Mouse (Mus musculus): ENCODE measurements around the gene Adck1. TPM values are rescaled to one million over a fixed set of nuclear protein-coding genes. Genes with fewer than 3 reads are reported as not detected.

Gene Adck1
- polyA plus RNA-seq, 1 experiment from 2014 or later = 6.7 TPM

DNA sequence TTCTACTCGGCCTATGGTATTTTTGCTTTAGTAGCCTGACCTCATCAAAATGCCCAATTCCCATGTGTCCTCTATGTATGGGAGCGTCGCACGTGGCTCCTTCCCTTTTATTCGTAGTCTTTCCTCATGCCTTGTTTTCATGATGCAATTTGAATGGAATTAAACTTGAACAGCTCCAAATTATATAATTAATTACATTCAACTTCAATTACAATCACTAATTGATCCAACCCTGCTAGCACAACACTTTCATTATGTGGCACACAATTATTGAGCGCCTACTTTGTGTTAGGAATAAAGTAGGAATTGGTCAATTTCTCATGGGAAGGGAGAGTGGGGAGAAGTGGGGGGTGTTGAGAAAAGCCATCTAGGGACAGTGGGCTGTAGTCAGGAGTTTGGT, 113.4 kb downstream of the Adck1 start:
- H3K36me3 ChIP-seq (ENCODE audit: inconsistent target) = no peaks in the 10 kb centered on the region
- no peaks in the 10 kb centered on the region for H3K79me2 ChIP-seq (ENCODE audit: inconsistent target)
- H3K27ac ChIP-seq = no peak overlapping the region
- H3K4me3 ChIP-seq (ENCODE audit: inconsistent target) = no peak overlapping the region
- WGBS (ENCODE audit: missing documents) = 96% methylated on average over 6 of the region's 6 CpGs

DNA sequence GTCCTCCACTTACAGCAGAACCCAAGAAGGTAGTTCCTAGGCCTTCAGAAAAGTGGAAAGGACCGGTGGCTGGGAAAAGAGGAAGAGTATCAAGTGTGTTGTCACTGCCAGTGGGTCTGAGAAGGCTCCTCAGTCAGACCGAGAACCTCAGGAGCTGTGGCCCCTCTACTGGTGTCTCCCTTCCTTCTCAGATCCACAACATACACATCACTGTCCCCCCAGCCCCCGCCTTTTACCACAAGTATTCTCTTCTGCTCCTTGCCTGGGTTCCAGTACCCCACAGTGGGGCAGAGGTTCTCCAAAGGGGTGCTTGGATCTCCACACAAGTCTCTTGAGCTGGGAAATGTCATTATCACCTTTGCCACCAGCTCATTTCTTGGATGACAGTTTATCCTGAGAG, 115.5 kb downstream of the Adck1 start:
- no peaks in the 10 kb centered on the region for H3K79me2 ChIP-seq (ENCODE audit: inconsistent target)
- no peaks in the 10 kb centered on the region for H3K36me3 ChIP-seq (ENCODE audit: inconsistent target)
- 90% methylated on average over 2 of the region's 3 CpGs for WGBS (ENCODE audit: missing documents)
- H3K27ac ChIP-seq = no peak overlapping the region
- H3K4me3 ChIP-seq (ENCODE audit: inconsistent target) = no peak overlapping the region

DNA sequence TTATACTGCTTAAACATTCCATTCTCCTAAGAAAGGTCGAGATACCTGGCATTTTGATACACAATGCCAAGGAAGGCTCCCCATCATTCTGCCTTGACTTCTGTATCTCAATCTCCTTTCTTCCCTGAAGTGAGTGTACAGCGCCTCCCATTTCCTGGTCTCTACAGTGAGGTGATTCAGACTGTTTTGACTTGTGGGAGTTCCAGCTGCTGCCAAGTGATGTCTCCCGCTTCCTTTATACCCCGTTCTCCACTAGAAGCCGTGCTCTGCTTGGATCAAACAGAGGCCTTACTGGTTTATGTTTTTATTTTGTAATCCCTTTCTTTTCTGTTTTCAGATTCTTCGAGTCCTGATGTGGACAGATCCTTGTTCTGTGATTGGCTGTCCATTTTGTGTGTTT, 116.3 kb downstream of the Adck1 start:
- H3K36me3 ChIP-seq (ENCODE audit: inconsistent target) = no peaks in the 10 kb centered on the region
- H3K79me2 ChIP-seq (ENCODE audit: inconsistent target) = no peaks in the 10 kb centered on the region
- WGBS (ENCODE audit: missing documents) = 93% methylated on average over 6 of the region's 6 CpGs
- no peak overlapping the region for H3K4me3 ChIP-seq (ENCODE audit: inconsistent target)
- no peak overlapping the region for H3K27ac ChIP-seq

DNA sequence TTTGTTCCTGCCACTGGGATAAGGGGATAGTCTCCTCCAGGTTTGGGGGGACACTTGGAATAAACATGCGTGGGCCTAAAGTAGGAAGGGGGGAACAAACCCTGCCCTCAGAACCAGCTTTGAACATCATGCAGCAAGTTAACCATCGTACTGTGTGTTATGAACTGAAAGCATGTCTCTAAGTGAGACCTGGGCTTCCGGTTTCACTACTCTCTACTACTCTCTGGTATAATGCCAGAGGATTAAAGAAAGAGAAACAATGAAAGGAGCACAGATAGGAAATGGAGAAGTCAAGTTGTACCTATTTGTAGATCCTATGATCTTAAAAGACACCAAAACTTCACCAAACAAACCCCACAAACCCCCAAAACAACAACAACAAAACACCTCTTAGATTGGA, 121.3 kb downstream of the Adck1 start:
- Histone ChIP-seq H3K27ac (no peak overlapping the region), H3K36me3 (ENCODE audit: inconsistent target) (no peaks in the 10 kb centered on the region), H3K4me3 (ENCODE audit: inconsistent target) (no peak overlapping the region), H3K79me2 (ENCODE audit: inconsistent target) (no peaks in the 10 kb centered on the region)
- 64% methylated on average over 3 of the region's 3 CpGs for WGBS (ENCODE audit: missing documents)

DNA sequence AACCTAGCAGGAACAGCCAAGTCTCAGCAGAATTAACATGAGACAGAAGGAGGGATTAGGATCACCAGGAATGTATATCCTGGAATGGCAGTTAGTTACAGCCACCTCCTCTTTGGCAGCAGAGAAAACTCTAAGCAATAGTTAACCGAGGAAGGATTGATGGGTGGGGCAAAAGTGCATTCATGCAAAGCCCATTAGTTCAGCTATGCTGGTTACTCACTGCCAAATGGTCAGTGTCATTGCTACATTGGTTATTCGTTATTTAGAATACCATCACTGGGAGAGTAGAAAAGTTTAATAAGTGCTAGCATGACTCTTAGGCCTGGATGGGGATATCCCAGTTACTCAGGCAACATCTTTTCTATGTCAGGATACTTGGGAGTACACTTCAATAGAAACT, 130.5 kb downstream of the Adck1 start:
- 81% methylated on average over 2 of the region's 2 CpGs for WGBS (ENCODE audit: missing documents)
- H3K79me2 ChIP-seq (ENCODE audit: inconsistent target) = no peaks in the 10 kb centered on the region
- H3K4me3 ChIP-seq (ENCODE audit: inconsistent target) = no peak overlapping the region
- no peak overlapping the region for H3K27ac ChIP-seq
- no peaks in the 10 kb centered on the region for H3K36me3 ChIP-seq (ENCODE audit: inconsistent target)

Other genes starting within 250 kb of the Adck1 start
- gene Gm10436, start 178.4 kb upstream of the Adck1 start, polyA plus RNA-seq (2018) = not detected in 3 replicates
- gene Gm8332, start 110.5 kb upstream of the Adck1 start, polyA plus RNA-seq (2018) = not detected in 3 replicates
- not detected in 3 replicates for gene Gm5662, start 86.1 kb upstream of the Adck1 start, polyA plus RNA-seq (2018)
- gene Gm5039, start 36.5 kb upstream of the Adck1 start, polyA plus RNA-seq (2018) = not detected in 3 replicates

All from macrophage (primary cell).